18 mouse cellular contexts compared by ENCODE assay signal in the genomic region with DNA sequence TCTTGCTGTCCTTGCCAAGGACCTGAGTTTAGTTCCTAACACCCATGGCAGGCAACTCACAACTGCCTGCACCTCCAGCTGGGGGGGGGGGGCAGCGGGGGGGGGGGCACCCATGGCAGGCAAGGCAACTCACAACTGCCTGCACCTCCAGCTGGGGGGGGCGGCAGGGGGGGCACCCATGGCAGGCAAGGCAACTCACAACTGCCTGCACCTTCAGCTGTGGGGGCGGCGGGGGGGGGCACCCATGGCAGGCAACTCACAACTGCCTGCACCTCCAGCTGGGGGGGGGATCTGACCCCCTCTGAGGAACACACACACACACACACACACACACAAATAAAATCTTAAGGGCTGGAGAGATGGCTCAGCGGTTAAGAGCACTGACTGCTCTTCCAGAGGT.
"Had no signal": no experiment of that assay in that cellular context is flagged by ENCODE, and none has a peak within 500 bp of the region (broad histone marks: within the 10 kb centered on the region; RNA-seq: fewer than 3 reads in every experiment).

No protein-coding gene starts in this region.

- H3K27me3 ChIP-seq: limb, embryonic 13.5 days; midbrain, embryonic 15.5 days; neural tube, embryonic 13.5 days; stomach, embryonic 15.5 days had no signal

- H3K4me2 ChIP-seq: limb, embryonic 13.5 days; midbrain, embryonic 15.5 days; neural tube, embryonic 13.5 days; stomach, embryonic 15.5 days had no signal

- H3K9me3 ChIP-seq: limb, embryonic 13.5 days; midbrain, embryonic 15.5 days; neural tube, embryonic 13.5 days; stomach, embryonic 15.5 days had no signal

- H3K4me3 ChIP-seq: limb, embryonic 13.5 days; midbrain, embryonic 15.5 days; neural tube, embryonic 13.5 days; stomach, embryonic 15.5 days had no signal

- H3K27ac ChIP-seq: kidney, postnatal 0 days; limb, embryonic 13.5 days; liver, embryonic 14.5 days; midbrain, embryonic 15.5 days; neural tube, embryonic 13.5 days; stomach, embryonic 15.5 days had no signal

- H3K36me3 ChIP-seq: limb, embryonic 13.5 days; midbrain, embryonic 15.5 days; neural tube, embryonic 13.5 days; stomach, embryonic 15.5 days had no signal

- H3K9ac ChIP-seq: limb, embryonic 13.5 days; liver, embryonic 14.5 days; midbrain, embryonic 15.5 days; neural tube, embryonic 13.5 days; stomach, embryonic 15.5 days had no signal

- H3K4me1 ChIP-seq: limb, embryonic 13.5 days; midbrain, embryonic 15.5 days; neural tube, embryonic 13.5 days; stomach, embryonic 15.5 days had no signal

- DNase-seq: kidney, adult 9 months; kidney, postnatal 36 days; layer of hippocampus, adult 9-11 months; layer of hippocampus, postnatal 36 days; lung, adult 18-20 months; lung, postnatal 4 days; retina, postnatal 1 day; right cerebral cortex, postnatal 4 days; spleen, adult 18-20 months; thymus, adult 18-20 months; thymus, postnatal 14 days had no signal

- ATAC-seq: lung, postnatal 0 days; midbrain, embryonic 15.5 days had no signal
